Mouse (Mus musculus) lung, embryonic 16.5 days (tissue): ENCODE data around the gene Hpcal4. TPM values are rescaled to one million over a fixed set of nuclear protein-coding genes. Genes with fewer than 3 reads are reported as not detected.

Source experiments
- ATAC-seq: fragments of 200-750 bp; cut with Nextera tagmentation; 2 replicates; pipeline ENCODE4 v1.8.0; 2017; ENCODE audit warnings: low read depth, mild to moderate bottlenecking, moderate library complexity
- H3K27ac ChIP-seq: fragments of 300-500 bp; sonication (generic); 2 replicates; pipeline ENCODE4 v1.5.1; 2014; ENCODE audit warnings: mild to moderate bottlenecking, control low read depth, low read length
- H3K27me3 ChIP-seq: fragments of 300-500 bp; sonication (generic); 2 replicates; pipeline ENCODE4 v1.6.1; 2014; ENCODE audit warnings: low read depth, low read length, mixed read lengths; ENCODE audit not compliant: control insufficient read depth, insufficient read depth
- H3K36me3 ChIP-seq: fragments of 300-500 bp; sonication (generic); 2 replicates; pipeline ENCODE4 v1.6.1; 2014; ENCODE audit warnings: low read length; ENCODE audit not compliant: control insufficient read depth, insufficient read depth
- H3K4me1 ChIP-seq: fragments of 300-500 bp; sonication (generic); replicated peaks from 2 replicates; pipeline ENCODE4 v1.6.1; 2014; ENCODE audit warnings: low read length, mixed read lengths; ENCODE audit not compliant: control insufficient read depth, insufficient read depth
- H3K4me2 ChIP-seq: fragments of 300-500 bp; sonication (generic); 2 replicates; pipeline ENCODE4 v1.6.1; 2014; ENCODE audit warnings: low read depth, low read length, control low read depth
- H3K4me3 ChIP-seq: fragments of 300-500 bp; sonication (generic); 2 replicates; pipeline ENCODE4 v1.5.1; 2014; ENCODE audit warnings: mild to moderate bottlenecking, low read length, control low read depth
- H3K9ac ChIP-seq: fragments of 300-500 bp; sonication (generic); 2 replicates; pipeline ENCODE4 v1.6.1; 2014; ENCODE audit warnings: low read length, control low read depth
- H3K9me3 ChIP-seq: fragments of 300-500 bp; sonication (generic); 2 replicates; pipeline ENCODE4 v1.6.1; 2016; ENCODE audit warnings: low read length; ENCODE audit not compliant: control insufficient read depth
- WGBS: fragments of 180-500 bp; shearing (Covaris S2); extraction: QIAGEN DNeasy Blood & Tissue Kit; methylation state at CpG from one replicate; pipeline ENCODE4 v1.1.7; 2014; 5-methylcytosine and 5-hydroxymethylcytosine counted together
- polyA plus RNA-seq: library from polyadenylated mRNA; unstranded; fragments of >200 nt; fragmentation: Nextera tagmentation; extraction: Ambion mirVana; gene quantifications from 2 replicates; pipeline ENCODE4 v1.2.1, GENCODE M21; 2015

The Hpcal4 gene
- polyA plus RNA-seq, 1 experiment from 2014 or later, result 0.16 TPM

DNA sequence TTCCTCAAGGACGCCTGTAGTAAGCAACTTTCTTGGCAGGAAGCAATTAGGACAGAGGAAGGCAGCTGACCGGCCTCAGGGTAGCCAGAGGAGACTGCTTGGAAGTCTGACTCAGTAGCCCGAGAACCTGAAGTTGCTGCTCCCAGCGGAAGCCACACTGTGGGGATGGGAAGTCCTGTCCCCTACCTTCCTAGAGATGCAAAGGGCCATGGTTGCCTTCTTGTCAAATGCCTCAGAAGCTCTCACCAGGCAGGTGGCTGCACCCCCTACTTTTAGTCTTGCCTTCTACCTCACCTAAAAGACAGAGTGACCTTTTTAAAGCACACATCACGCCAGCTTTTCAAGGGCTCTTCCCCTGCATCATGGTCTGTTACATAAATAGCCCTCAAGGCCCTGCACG lies 13.7 kb downstream of the Hpcal4 start:
- 37% methylated on average over 6 of the region's 6 CpGs for WGBS
- ATAC-seq, result no peak

DNA sequence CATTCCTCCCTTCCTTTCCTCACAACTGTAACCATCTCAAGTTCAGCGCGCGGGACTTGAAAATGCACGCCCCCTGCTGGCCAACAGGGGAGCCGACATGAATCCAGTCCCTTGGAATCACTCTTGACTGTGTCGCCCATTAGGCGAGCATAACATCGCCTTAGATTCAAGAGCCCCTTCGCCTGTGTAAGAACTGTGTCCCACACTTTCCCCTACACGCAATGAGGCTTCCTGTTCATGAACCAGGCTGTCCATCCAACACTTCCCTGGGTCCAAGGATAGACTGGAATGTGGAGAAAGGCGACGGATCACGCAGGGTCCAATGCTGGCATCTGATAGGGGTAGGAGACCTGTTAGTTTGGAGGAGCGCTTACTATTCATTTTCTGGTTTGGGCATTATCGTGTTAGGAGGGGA lies 17.8 kb downstream of the Hpcal4 start:
- Histone ChIP-seq H3K4me1 (peaks cover 5% of the 10 kb centered on the region; the same call in 1 of the 2 replicates), H3K9me3 (no peaks in the 10 kb centered on the region), H3K27ac (no peak overlapping the region), H3K9ac (no peak overlapping the region), H3K4me2 (peak overlapping the region; percentile 58), H3K36me3 (no peaks in the 10 kb centered on the region), H3K27me3 (peaks cover 46% of the 10 kb centered on the region), H3K4me3 (peak overlapping the region; percentile 43)
- WGBS, result 2% methylated on average over 15 of the region's 15 CpGs
- ATAC-seq, result peak; percentile 54; the same call in 1 of the 2 replicates

More for the DNA sequence above, 13.7 kb downstream of the Hpcal4 start:
- Histone ChIP-seq H3K4me1 (peaks cover 5% of the 10 kb centered on the region; the same call in 1 of the 2 replicates), H3K9ac (no peak overlapping the region), H3K36me3 (no peaks in the 10 kb centered on the region), H3K9me3 (no peaks in the 10 kb centered on the region), H3K4me2 (no peak overlapping the region), H3K4me3 (no peak overlapping the region), H3K27me3 (peaks cover 30% of the 10 kb centered on the region), H3K27ac (no peak overlapping the region)

DNA sequence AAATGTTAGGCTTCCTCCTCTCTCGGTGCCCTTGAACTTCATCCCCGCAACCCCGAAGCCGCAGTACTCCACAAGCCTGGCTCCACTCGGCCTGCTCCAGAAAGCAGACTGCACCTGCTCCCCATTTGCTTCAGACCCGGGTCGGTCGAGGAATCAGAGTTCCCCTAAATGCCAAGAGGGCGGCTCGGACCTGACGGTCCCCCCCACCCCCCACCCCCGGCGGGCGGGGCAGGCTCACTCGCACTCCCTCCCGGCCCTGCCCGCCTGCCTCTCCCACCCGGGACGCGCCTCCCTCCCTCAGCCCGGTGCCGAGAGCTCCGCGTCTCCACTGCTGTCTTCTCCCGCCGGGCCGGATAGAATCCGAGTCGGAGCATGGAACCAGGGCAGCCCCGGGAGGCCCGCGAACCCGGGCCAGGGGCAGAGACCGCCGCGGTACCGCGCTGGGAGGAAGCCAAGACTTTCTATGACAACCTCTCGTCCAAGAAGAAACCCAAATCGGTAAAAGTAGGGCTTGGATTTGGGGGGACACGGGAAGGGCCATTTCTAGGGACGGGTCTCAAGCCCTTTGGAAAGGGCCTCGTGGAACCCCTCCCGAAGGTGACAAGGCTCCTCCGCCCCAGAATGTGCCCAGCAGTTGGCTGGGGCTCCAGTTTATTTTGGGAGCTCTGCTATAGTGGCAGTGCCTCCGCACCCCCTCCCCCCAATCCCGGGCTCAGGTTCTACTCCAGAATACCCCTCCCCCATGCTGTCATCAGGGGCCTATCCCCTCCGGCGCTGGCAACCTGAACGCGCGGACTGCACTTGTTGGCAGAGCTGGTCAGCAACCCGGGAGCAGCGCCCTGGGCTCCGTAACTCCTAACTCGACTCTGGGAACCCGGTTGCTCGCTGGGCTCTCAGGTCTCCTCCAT lies 18.4 kb downstream of the Hpcal4 start, which contains the start of gene Nt5c1a:
Nt5c1a (plus strand) TSS at position 319 of the 908 bp plus-strand sequence.
- Histone ChIP-seq H3K9me3 (no peaks in the 10 kb centered on the region), H3K4me3 (peak within 1 kb of the TSS; percentile 43), H3K36me3 (no peaks in the 10 kb centered on the region), H3K4me2 (peak within 1 kb of the TSS; percentile 58), H3K9ac (peak within 1 kb of the TSS; percentile 12), H3K27ac (no peak within 1 kb of the TSS), H3K4me1 (peaks cover 5% of the 10 kb centered on the region; the same call in 1 of the 2 replicates), H3K27me3 (peaks cover 46% of the 10 kb centered on the region)
- peak; percentile 54; the same call in 1 of the 2 replicates for ATAC-seq
- under 1% methylated on average over 57 of the region's 58 CpGs for WGBS

DNA sequence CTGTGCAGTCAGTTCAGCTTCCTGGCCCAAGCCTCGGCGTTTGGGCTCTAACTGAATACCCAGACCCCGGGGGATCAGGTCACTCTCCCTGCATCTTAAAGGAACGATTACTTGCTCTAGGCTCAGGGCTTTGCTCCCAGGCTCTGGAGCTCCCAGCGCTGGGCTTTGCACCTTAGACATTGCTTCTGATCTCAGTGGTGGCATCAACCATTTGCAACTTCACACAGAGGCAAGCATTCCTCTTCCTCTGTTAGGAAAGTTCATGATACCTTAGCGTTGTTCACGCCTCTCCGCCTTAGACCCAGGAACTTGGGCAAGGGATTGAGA lies 19.0 kb downstream of the Hpcal4 start:
- peaks cover 46% of the 10 kb centered on the region for H3K27me3 ChIP-seq
- H3K9me3 ChIP-seq, result no peaks in the 10 kb centered on the region
- no peak overlapping the region for H3K9ac ChIP-seq
- H3K4me1 ChIP-seq, result peaks cover 5% of the 10 kb centered on the region; the same call in 1 of the 2 replicates
- H3K4me2 ChIP-seq, result no peak overlapping the region
- no peak for ATAC-seq
- WGBS, result 14% methylated on average over 8 of the region's 8 CpGs
- H3K27ac ChIP-seq, result no peak overlapping the region
- no peaks in the 10 kb centered on the region for H3K36me3 ChIP-seq
- H3K4me3 ChIP-seq, result no peak overlapping the region

DNA sequence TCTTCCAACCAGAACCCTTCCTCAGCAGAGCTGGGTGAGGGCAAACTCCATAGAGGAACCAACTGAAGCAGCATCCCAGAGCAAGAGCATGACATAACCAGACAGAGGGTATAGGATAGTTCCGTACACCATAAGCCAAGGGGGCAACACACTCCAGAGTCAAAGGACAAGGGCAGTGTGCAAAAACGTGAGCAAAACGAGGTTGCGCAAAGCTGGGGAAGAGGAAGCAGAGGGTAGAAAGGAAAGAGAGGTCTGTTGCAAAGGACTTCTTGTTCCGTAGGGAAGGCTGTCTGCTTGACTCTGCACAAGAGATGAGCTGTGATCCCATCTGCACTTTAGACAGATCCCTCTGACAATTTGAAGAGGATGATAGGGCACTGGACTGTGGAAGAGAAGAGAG lies 24.3 kb downstream of the Hpcal4 start:
- Histone ChIP-seq H3K4me3 (no peak overlapping the region), H3K4me1 (no peaks in the 10 kb centered on the region), H3K4me2 (no peak overlapping the region), H3K27ac (no peak overlapping the region), H3K9me3 (no peaks in the 10 kb centered on the region), H3K9ac (no peak overlapping the region), H3K36me3 (no peaks in the 10 kb centered on the region), H3K27me3 (peaks cover 11% of the 10 kb centered on the region)
- WGBS, result 63% methylated on average over 5 of the region's 5 CpGs
- ATAC-seq, result no peak

DNA sequence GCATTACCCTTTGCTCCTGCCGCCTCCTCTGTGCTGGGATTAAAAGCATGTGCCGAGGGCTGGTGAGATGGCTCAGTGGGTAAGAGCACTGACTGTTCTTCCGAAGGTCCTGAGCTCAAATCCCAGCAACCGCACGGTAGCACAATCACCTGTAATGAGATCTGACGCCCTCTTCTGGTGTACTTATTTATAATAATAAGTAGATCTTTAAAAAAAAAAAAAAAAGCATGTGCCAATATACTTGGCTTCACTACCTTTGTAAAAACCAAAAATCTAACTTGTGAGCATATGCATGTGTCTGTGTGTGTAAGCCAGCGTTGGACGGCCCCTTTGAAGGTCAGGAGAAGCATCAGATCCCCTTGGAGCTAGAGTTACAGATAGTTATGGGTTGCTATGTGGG lies 28.0 kb downstream of the Hpcal4 start:
- H3K4me1 ChIP-seq, result no peaks in the 10 kb centered on the region
- WGBS, result 49% methylated on average over 8 of the region's 8 CpGs
- no peaks in the 10 kb centered on the region for H3K36me3 ChIP-seq
- no peak overlapping the region for H3K27ac ChIP-seq
- no peak overlapping the region for H3K4me2 ChIP-seq
- no peaks in the 10 kb centered on the region for H3K9me3 ChIP-seq
- ATAC-seq, result no peak
- peaks cover 3% of the 10 kb centered on the region; the same call in 1 of the 2 replicates for H3K27me3 ChIP-seq
- no peak overlapping the region for H3K9ac ChIP-seq
- H3K4me3 ChIP-seq, result no peak overlapping the region

DNA sequence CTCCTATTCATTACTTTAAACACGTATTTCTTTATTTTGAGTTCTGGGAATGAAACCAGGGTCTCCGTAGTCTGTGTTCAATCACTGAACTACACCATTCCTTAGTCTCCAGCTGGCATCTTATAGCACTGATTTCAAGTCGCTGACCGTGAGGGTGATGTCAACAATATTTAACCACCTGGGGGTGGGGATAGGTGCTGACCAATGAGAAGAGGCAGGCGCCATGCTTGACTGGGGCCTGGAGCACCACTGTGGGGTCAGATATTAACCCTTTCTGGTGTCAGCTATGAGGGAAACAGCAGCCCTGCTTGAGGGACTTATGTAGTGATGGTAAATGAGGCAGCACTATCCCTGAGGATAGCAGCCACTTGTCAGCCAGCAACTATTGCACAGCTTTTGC lies 28.4 kb downstream of the Hpcal4 start:
- Histone ChIP-seq H3K27ac (no peak overlapping the region), H3K4me3 (no peak overlapping the region), H3K36me3 (no peaks in the 10 kb centered on the region), H3K9me3 (no peaks in the 10 kb centered on the region), H3K4me1 (no peaks in the 10 kb centered on the region), H3K27me3 (peaks cover 3% of the 10 kb centered on the region; the same call in 1 of the 2 replicates), H3K4me2 (no peak overlapping the region), H3K9ac (no peak overlapping the region)
- no peak for ATAC-seq
- WGBS, result 39% methylated on average over 5 of the region's 5 CpGs

DNA sequence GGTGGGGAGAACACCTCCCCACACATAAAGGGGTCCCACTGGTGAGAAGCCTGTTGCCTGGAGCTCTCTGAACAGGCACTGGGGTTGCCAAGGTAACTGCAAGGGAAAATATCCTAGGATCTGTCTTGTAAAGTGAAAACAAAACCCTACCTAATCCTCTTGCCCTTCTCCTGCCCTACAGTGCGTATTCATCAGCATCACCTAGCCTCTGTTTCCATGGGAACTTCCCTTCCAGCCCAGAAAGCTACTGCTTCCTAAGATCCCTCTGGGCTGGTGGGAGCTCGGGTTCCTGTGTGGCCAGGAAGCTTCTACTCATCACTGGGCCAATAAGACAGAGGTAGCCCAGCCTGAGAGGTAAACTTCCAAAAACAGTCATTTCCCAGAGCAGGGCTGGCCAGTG lies 29.3 kb downstream of the Hpcal4 start:
- 28% methylated on average over 2 of the region's 2 CpGs for WGBS
- H3K4me3 ChIP-seq, result no peak overlapping the region
- H3K27ac ChIP-seq, result no peak overlapping the region
- no peaks in the 10 kb centered on the region for H3K4me1 ChIP-seq
- no peaks in the 10 kb centered on the region for H3K9me3 ChIP-seq
- H3K9ac ChIP-seq, result no peak overlapping the region
- H3K4me2 ChIP-seq, result no peak overlapping the region
- H3K36me3 ChIP-seq, result no peaks in the 10 kb centered on the region
- peaks cover under 1% of the 10 kb centered on the region; the same call in 1 of the 2 replicates for H3K27me3 ChIP-seq
- no peak for ATAC-seq

DNA sequence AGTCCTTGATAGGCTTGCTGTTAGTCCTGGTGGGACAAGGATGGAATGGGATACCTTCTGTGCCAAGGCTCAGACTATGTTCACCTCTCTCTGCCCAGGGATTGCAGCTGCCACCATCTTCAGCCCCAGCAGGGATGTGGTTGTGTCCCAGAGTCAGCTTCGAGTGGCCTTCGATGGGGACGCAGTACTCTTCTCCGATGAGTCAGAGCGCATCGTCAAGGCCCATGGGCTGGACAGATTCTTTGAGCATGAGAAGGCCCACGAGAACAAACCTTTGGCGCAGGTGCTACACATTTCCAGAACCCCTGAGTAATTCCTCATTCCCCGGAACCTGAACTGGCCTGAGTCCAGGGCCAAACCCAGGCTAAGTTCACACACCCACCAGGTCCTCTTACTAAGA lies 30.9 kb downstream of the Hpcal4 start:
- no peak overlapping the region for H3K27ac ChIP-seq
- 88% methylated on average over 9 of the region's 9 CpGs for WGBS
- H3K27me3 ChIP-seq, result no peaks in the 10 kb centered on the region
- no peaks in the 10 kb centered on the region for H3K9me3 ChIP-seq
- no peaks in the 10 kb centered on the region for H3K36me3 ChIP-seq
- no peak for ATAC-seq
- H3K4me1 ChIP-seq, result no peaks in the 10 kb centered on the region
- no peak overlapping the region for H3K4me2 ChIP-seq
- no peak overlapping the region for H3K4me3 ChIP-seq
- no peak overlapping the region for H3K9ac ChIP-seq
